In genomic region chr12:51690893-51691844, GRCm38 (mm10) we compare ENCODE assay signal across 8 mouse cellular contexts. TPM values are rescaled to one million over a fixed set of nuclear protein-coding genes. Genes with fewer than 3 reads are reported as not detected.
DNase-seq lines count a peak whose midpoint lies in the region; ATAC-seq and TF ChIP-seq lines count a peak whose summit lies in the region.

TSS of gene Ap4s1 (plus strand) at chr12:51691033.

- peak; percentile 71 for DNase-seq in forebrain, embryonic 14.5 days (ENCODE audit: low spot score)
- peak; percentile 82 for DNase-seq in heart, postnatal 10 days
- peak; percentile 40 to 79 for DNase-seq in layer of hippocampus, adult 18-20 months (ENCODE audit: low spot score in 2 of 2)
- peak; percentile 87 for DNase-seq in lung, adult 2 months
- DNase-seq in testis, postnatal 10 days (ENCODE audit: low spot score) = peak; percentile 81

- peak within 1 kb of the TSS; percentile 96 for H3K4me3 ChIP-seq in E14TG2a.4 (replicated peaks; ENCODE audit: low read length)
- H3K4me3 ChIP-seq in forebrain, embryonic 14.5 days (ENCODE audit: low read depth, low read length) = peak within 1 kb of the TSS; percentile 91
- H3K4me3 ChIP-seq in lung, adult 2 months (replicated peaks; ENCODE audit: extremely low read depth, low read depth, low read length) = peak within 1 kb of the TSS; percentile 85
- H3K4me3 ChIP-seq in neural tube, embryonic 15.5 days (replicated peaks) = peak within 1 kb of the TSS; percentile 99

- H3K4me1 ChIP-seq in E14TG2a.4 (replicated peaks; ENCODE audit: low read depth, low read length) = peaks cover 69% of the 10 kb centered on the region
- peaks cover 8% of the 10 kb centered on the region for H3K4me1 ChIP-seq in forebrain, embryonic 14.5 days (ENCODE audit: control insufficient read depth, insufficient read depth, low read length)
- peaks cover 23% of the 10 kb centered on the region for H3K4me1 ChIP-seq in lung, adult 2 months (ENCODE audit: control insufficient read depth, insufficient read depth, low read length)
- H3K4me1 ChIP-seq in neural tube, embryonic 15.5 days = peaks cover 21% of the 10 kb centered on the region

- H3K27ac ChIP-seq in forebrain, embryonic 14.5 days (ENCODE audit: low read depth, low read length) = peak within 1 kb of the TSS; percentile 100
- peak within 1 kb of the TSS; percentile 100 for H3K27ac ChIP-seq in neural tube, embryonic 15.5 days (replicated peaks)

- peak; percentile 50; the same call in 1 of the 2 replicates for TF ChIP-seq POLR2A in lung, adult 2 months (IDR thresholded peaks at IDR 0.05; ENCODE audit: borderline replicate concordance, extremely low read depth, low read depth, low read length)

- intact Hi-C loops in heart, postnatal 10 days (cut with DNase I) = loop anchor here (2.0 kb wide), 2 partner anchors 14 to 24 kb away; no protein-coding TSS in a partner anchor

- 1% methylated on average over 68 of the region's 108 CpGs for WGBS in forebrain, embryonic 14.5 days
- under 1% methylated on average over 105 of the region's 108 CpGs for WGBS in lung, adult 2 months
- under 1% methylated on average over 78 of the region's 108 CpGs for WGBS in neural tube, embryonic 15.5 days

- peak; percentile 59 for ATAC-seq in cerebellum, adult (ENCODE audit: insufficient number of reproducible peaks, low FRiP score, low TSS enrichment)
- peak; percentile 76 for ATAC-seq in forebrain, embryonic 14.5 days
- ATAC-seq in neural tube, embryonic 15.5 days (ENCODE audit: low FRiP score) = peak; percentile 80

- H3K9me3 ChIP-seq in E14TG2a.4 (ENCODE audit: low read length) = no peaks in the 10 kb centered on the region
- H3K9me3 ChIP-seq in forebrain, embryonic 14.5 days (replicated peaks; ENCODE audit: control insufficient read depth, low read length) = no peaks in the 10 kb centered on the region
- no peaks in the 10 kb centered on the region for H3K9me3 ChIP-seq in neural tube, embryonic 15.5 days (replicated peaks)

- H3K9ac ChIP-seq in forebrain, embryonic 14.5 days (ENCODE audit: low read length) = peak within 1 kb of the TSS; percentile 100
- peak within 1 kb of the TSS; percentile 99 for H3K9ac ChIP-seq in neural tube, embryonic 15.5 days (replicated peaks)

- no peak for TF ChIP-seq CTCF in E14TG2a.4 (conservative IDR thresholded peaks at IDR 0.05; ENCODE audit: low read length)
- no peak for TF ChIP-seq CTCF in lung, adult 2 months (IDR thresholded peaks at IDR 0.05; ENCODE audit: insufficient read depth, low read length)

- H3K27me3 ChIP-seq in E14TG2a.4 (ENCODE audit: insufficient read depth, low read length) = no peaks in the 10 kb centered on the region
- H3K27me3 ChIP-seq in forebrain, embryonic 14.5 days (replicated peaks; ENCODE audit: control insufficient read depth, insufficient read depth, low read length) = no peaks in the 10 kb centered on the region
- no peaks in the 10 kb centered on the region for H3K27me3 ChIP-seq in neural tube, embryonic 15.5 days (replicated peaks)

- peak within 1 kb of the TSS; percentile 72 for H3K4me2 ChIP-seq in forebrain, embryonic 14.5 days (ENCODE audit: low read length)
- peak within 1 kb of the TSS; percentile 69 for H3K4me2 ChIP-seq in neural tube, embryonic 15.5 days

- H3K36me3 ChIP-seq in E14TG2a.4 (ENCODE audit: insufficient read depth, low read length) = no peaks in the 10 kb centered on the region
- no peaks in the 10 kb centered on the region for H3K36me3 ChIP-seq in forebrain, embryonic 14.5 days (ENCODE audit: control insufficient read depth, insufficient read depth, low read length)
- no peaks in the 10 kb centered on the region for H3K36me3 ChIP-seq in neural tube, embryonic 15.5 days

RNA-seq across cellular contexts. Expression of gene Ap4s1, which starts in this region (rescaled TPM):
- 44.3 and 51.6 TPM in 2 replicates for polyA plus RNA-seq in forebrain, embryonic 14.5 days (2014; fragmentation: Nextera tagmentation; extraction: Ambion mirVana)
- total RNA-seq in heart, postnatal 10 days (2021) = 10 to 100 TPM; 36.9 to 37.8 TPM
- 10 to 100 TPM; 49.8 to 50.3 TPM for total RNA-seq in layer of hippocampus, adult 18-20 months (2021)
- 8.8 and 10.9 TPM in 2 replicates for polyA plus RNA-seq in lung, adult 2 months (2012; rRNA removed)
- 49.4 and 58.2 TPM in 2 replicates for polyA plus RNA-seq in neural tube, embryonic 15.5 days (2015; fragmentation: Nextera tagmentation; extraction: Ambion mirVana)

Comparison
In these comparisons a context has a peak if more than half of its experiments do, and no peak if none do; other contexts are left out.
1. Peak in every context shown above with its lines: DNase-seq, ATAC-seq, H3K4me3 ChIP-seq and H3K27ac ChIP-seq.